Mouse (Mus musculus) naive thymus-derived CD4-positive, alpha-beta T cell, adult 5 months (primary cell): ENCODE results near the gene Cep350. TPM values are rescaled to one million over a fixed set of nuclear protein-coding genes. Genes with fewer than 3 reads are reported as not detected.

Experiments
- polyA plus RNA-seq: library from polyadenylated mRNA; unstranded; fragments of 100-300 nt; shearing (Covaris generic); gene quantifications from one replicate; pipeline ENCODE4 v1.2.1, GENCODE M21; 2017

Cep350 gene
- 78.3 TPM for polyA plus RNA-seq

DNA sequence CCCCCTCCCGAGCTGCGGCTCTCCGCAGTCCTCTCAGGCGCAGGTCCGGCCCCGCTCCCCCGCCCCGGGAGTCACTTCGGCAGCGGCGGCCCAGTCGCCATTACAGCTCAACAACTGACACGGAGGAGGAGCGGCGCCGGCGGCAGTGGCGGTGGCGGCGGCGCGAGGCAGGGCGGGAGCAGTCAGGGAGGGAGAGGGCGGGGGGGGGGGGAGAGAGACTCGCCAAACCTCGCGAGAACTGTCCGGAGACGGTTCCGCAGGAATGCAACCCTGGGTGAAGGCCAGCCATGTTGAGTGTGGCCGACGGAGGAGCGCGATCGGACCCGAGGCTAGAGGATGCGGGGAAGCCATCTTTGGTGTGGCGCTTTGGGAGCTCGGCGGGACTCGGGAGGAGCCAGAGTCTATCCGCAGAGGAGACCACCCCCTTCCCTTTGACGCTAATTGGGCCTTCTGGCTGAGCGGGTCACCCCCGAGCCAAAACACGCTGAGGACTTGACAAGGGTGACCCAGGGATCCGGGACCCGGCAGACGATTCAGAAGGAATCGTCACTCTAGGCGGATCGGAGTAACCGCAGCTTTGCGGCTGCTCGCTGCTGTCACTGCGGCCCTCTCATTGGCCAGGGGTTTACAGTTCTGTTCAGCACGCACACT lies at the start of gene Cep350:
TSS of gene Cep350 (minus strand) at position 188 of the 651 bp plus-strand sequence.

DNA sequence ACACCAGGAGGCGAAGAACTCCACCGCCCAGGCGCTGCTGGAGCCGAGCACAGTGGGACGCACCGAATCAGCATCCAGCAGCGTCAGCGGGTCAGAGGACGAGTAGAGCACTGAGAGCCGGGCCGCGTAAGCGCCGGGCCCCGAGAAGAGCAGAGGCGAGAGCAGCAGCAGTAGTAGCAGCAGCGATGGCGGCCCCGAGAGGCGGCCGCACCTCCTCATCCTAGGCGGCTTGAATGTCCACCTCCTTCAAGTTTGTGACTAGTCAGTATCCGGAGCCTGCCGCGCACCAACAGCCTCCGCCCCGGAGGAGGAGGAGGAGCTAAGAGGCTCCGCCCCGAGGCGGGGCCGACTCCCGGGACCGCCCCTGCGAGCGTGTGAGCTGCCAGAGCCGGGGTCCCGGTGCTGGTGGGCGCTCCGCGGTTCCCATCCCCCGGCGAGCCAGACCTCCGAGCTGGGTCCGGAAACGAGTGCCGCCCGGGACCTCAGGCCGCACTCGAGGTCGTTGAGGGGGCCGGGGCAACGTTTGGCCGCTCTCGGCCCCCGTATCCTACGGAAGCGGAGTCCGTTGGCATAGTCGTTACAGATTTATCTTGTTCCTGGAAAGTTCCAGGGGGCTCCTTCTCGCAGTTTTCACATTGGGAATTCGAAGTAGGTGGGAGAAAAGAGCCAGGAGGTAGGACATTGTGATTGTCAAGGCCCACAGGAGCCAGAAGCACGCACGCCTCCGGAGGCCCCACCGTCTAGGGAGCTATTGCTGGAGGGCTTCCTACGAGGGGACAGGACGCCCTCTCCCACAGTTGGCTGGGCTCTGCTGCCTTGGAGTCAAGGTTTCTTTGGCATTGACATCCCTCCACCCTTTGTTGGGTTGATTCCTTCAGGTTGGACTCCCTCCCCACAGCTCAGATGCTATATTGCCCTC lies 160.2 kb downstream of the Cep350 start, which contains the start of gene Qsox1:
TSS of gene Qsox1 (minus strand) at position 309 of the 919 bp plus-strand sequence.

Other genes with a start within 250 kb of the Cep350 start
- gene Lhx4, start 221.6 kb downstream of the Cep350 start, polyA plus RNA-seq = 0.14 TPM
- 47.4 TPM for gene Qsox1, start 160.4 kb downstream of the Cep350 start, polyA plus RNA-seq
- gene Tor1aip2, start 62.1 kb upstream of the Cep350 start, polyA plus RNA-seq = 103 TPM
- 118 TPM for gene Tor1aip1, start 63.2 kb upstream of the Cep350 start, polyA plus RNA-seq
- not detected for gene Fam163a, start 231.8 kb upstream of the Cep350 start, polyA plus RNA-seq